In genomic region chr10:89222284-89222989, GRCm38 (mm10) we compare ENCODE assay signal across 30 mouse cellular contexts.
DNase-seq lines count a peak whose midpoint lies in the region; ATAC-seq and TF ChIP-seq lines count a peak whose summit lies in the region.
"Had no signal": no experiment of that assay in that cellular context is flagged by ENCODE, and none has a peak within 500 bp of the region (broad histone marks: within the 10 kb centered on the region; RNA-seq: fewer than 3 reads in every experiment).

No protein-coding gene starts in this region.

- H3K27me3 ChIP-seq in kidney, postnatal 0 days (ENCODE audit: insufficient read depth, low read length): no peaks in the 10 kb centered on the region
- H3K27me3 ChIP-seq in kidney, embryonic 16.5 days (ENCODE audit: insufficient read depth, low read length): no peaks in the 10 kb centered on the region
- H3K27me3 ChIP-seq: embryonic facial prominence, embryonic 13.5 days; forebrain, embryonic 12.5 days; forebrain, embryonic 15.5 days; heart, embryonic 12.5 days; heart, embryonic 15.5 days; hindbrain, embryonic 13.5 days; Patski had no signal

- intact Hi-C loops in gastrocnemius, postnatal 36 days (cut with DNase I): no loop called here

- H3K4me3 ChIP-seq in kidney, postnatal 0 days (replicated peaks; ENCODE audit: low read depth, low read length): no peak overlapping the region
- no peak overlapping the region for H3K4me3 ChIP-seq in kidney, embryonic 16.5 days (ENCODE audit: low read length)
- H3K4me3 ChIP-seq: embryonic facial prominence, embryonic 10.5 days; embryonic facial prominence, embryonic 13.5 days; erythroblast, embryonic 14.5 days; forebrain, embryonic 12.5 days; forebrain, embryonic 15.5 days; gastrocnemius, adult 2 months; heart, embryonic 12.5 days; heart, embryonic 15.5 days; hindbrain, embryonic 10.5 days; hindbrain, embryonic 13.5 days had no signal

- no peak for DNase-seq in frontal cortex, postnatal 14 days (ENCODE audit: low spot score in 2 of 2)
- DNase-seq in kidney, postnatal 0 days (ENCODE audit: low spot score): no peak
- DNase-seq in 3T3-L1 (ENCODE audit: low read depth, low spot score) (peak; percentile 26), NIH3T3 (ENCODE audit: low read depth) (peak; percentile 13)
- no peak for DNase-seq in adrenal gland, postnatal 10 days
- no peak for DNase-seq in gastrocnemius, postnatal 36 days
- DNase-seq: adrenal gland, postnatal 14 days; B cell, adult 2 months; cerebellum, adult 11-12 months; cerebellum, adult 8-10 months; cerebellum, postnatal 36 days; embryo, embryonic 11 days; gastrocnemius, adult 2 months; gastrocnemius, postnatal 14 days; heart, adult 18-20 months; heart, postnatal 10 days; heart, postnatal 36 days had no signal

- ATAC-seq in frontal cortex, adult (ENCODE audit: low TSS enrichment): peak; percentile 69; the same call in 1 of the 2 replicates
- no peak for ATAC-seq in kidney, postnatal 0 days (replicated peaks; ENCODE audit: low FRiP score, low read depth)
- ATAC-seq in kidney, embryonic 16.5 days (ENCODE audit: low FRiP score, low TSS enrichment): no peak
- ATAC-seq: forebrain, embryonic 15.5 days; hindbrain, embryonic 16.5 days; Patski had no signal

- H3K4me2 ChIP-seq in kidney, postnatal 0 days (ENCODE audit: low read length): no peak overlapping the region
- H3K4me2 ChIP-seq in kidney, embryonic 16.5 days (replicated peaks; ENCODE audit: low read depth, low read length): no peak overlapping the region
- H3K4me2 ChIP-seq: embryonic facial prominence, embryonic 13.5 days; forebrain, embryonic 12.5 days; forebrain, embryonic 15.5 days; heart, embryonic 12.5 days; heart, embryonic 15.5 days; hindbrain, embryonic 13.5 days had no signal

- H3K27ac ChIP-seq in kidney, postnatal 0 days: no peak overlapping the region
- H3K27ac ChIP-seq in kidney, embryonic 16.5 days (ENCODE audit: low read length): no peak overlapping the region
- H3K27ac ChIP-seq: embryonic facial prominence, embryonic 10.5 days; embryonic facial prominence, embryonic 13.5 days; forebrain, embryonic 12.5 days; forebrain, embryonic 15.5 days; gastrocnemius, adult 2 months; heart, embryonic 15.5 days; hindbrain, embryonic 10.5 days; hindbrain, embryonic 13.5 days had no signal

- 0 out of 2 replicates have a peak, but pooled peaks have one; percentile 3 for TF ChIP-seq CTCF in kidney, postnatal 0 days (IDR thresholded peaks at IDR 0.05; ENCODE audit: low read depth)

- 78% methylated on average over 6 of the region's 6 CpGs for WGBS in kidney, postnatal 0 days
- 72% methylated on average over 6 of the region's 6 CpGs for WGBS in kidney, embryonic 16.5 days

- H3K4me1 ChIP-seq in kidney, postnatal 0 days (replicated peaks; ENCODE audit: insufficient read depth, low read length): no peaks in the 10 kb centered on the region
- no peaks in the 10 kb centered on the region for H3K4me1 ChIP-seq in kidney, embryonic 16.5 days (ENCODE audit: insufficient read depth, low read length)
- H3K4me1 ChIP-seq: embryonic facial prominence, embryonic 10.5 days; embryonic facial prominence, embryonic 13.5 days; forebrain, embryonic 12.5 days; forebrain, embryonic 15.5 days; heart, embryonic 12.5 days; heart, embryonic 15.5 days; hindbrain, embryonic 10.5 days; hindbrain, embryonic 13.5 days had no signal

- H3K36me3 ChIP-seq in kidney, postnatal 0 days (ENCODE audit: insufficient read depth, low read length): no peaks in the 10 kb centered on the region
- no peaks in the 10 kb centered on the region for H3K36me3 ChIP-seq in kidney, embryonic 16.5 days (ENCODE audit: insufficient read depth, low read length)
- H3K36me3 ChIP-seq: embryonic facial prominence, embryonic 10.5 days; embryonic facial prominence, embryonic 13.5 days; forebrain, embryonic 12.5 days; forebrain, embryonic 15.5 days; heart, embryonic 12.5 days; heart, embryonic 15.5 days; hindbrain, embryonic 10.5 days; hindbrain, embryonic 13.5 days had no signal

- H3K9ac ChIP-seq in kidney, postnatal 0 days (ENCODE audit: low read depth, low read length): no peak overlapping the region
- H3K9ac ChIP-seq in kidney, embryonic 16.5 days (replicated peaks; ENCODE audit: low read length): no peak overlapping the region
- H3K9ac ChIP-seq: embryonic facial prominence, embryonic 13.5 days; forebrain, embryonic 12.5 days; forebrain, embryonic 15.5 days; heart, embryonic 12.5 days; heart, embryonic 15.5 days; hindbrain, embryonic 13.5 days had no signal

- H3K9me3 ChIP-seq in kidney, postnatal 0 days (replicated peaks; ENCODE audit: low read length): no peaks in the 10 kb centered on the region
- no peaks in the 10 kb centered on the region for H3K9me3 ChIP-seq in kidney, embryonic 16.5 days (ENCODE audit: low read length)
- H3K9me3 ChIP-seq: embryonic facial prominence, embryonic 10.5 days; embryonic facial prominence, embryonic 13.5 days; forebrain, embryonic 12.5 days; forebrain, embryonic 15.5 days; heart, embryonic 12.5 days; heart, embryonic 15.5 days; hindbrain, embryonic 10.5 days; hindbrain, embryonic 13.5 days had no signal

Comparison
In these comparisons a context has a peak if more than half of its experiments do, and no peak if none do; other contexts are left out.
1. DNase-seq: peak in 3T3-L1 (single experiment) and NIH3T3 (single experiment); none in frontal cortex, postnatal 14 days (0 of 2), kidney, postnatal 0 days (single experiment), adrenal gland, postnatal 10 days (single experiment) and gastrocnemius, postnatal 36 days (0 of 2).